Mouse (Mus musculus): Measurements from ENCODE around the gene Map3k7.

GRCm38 (mm10) chr4:31933171-31933570, 30.7 kb upstream of the Map3k7 start:
- TF ChIP-seq CTCF (IDR thresholded peaks at IDR 0.05; ENCODE audit: control insufficient read depth, insufficient read depth, low read length) (no peak), POLR2A (IDR thresholded peaks at IDR 0.05; ENCODE audit: borderline replicate concordance, control insufficient read depth, low read depth, low read length) (no peak)

Measured in bone marrow, adult 2 months (tissue).